Mouse (Mus musculus) c-Kit-positive CD71-negative TER-119-negative erythroid progenitor cells, embryonic 14.5 days (primary cell): ENCODE results near the gene Ttyh1.

ENCODE experiments used
- DNase-seq: peaks from one replicate; pipeline ENCODE4 v3.0.0-alpha.2; 2013; ENCODE audit warnings: low read depth

Gene Ttyh1

DNA sequence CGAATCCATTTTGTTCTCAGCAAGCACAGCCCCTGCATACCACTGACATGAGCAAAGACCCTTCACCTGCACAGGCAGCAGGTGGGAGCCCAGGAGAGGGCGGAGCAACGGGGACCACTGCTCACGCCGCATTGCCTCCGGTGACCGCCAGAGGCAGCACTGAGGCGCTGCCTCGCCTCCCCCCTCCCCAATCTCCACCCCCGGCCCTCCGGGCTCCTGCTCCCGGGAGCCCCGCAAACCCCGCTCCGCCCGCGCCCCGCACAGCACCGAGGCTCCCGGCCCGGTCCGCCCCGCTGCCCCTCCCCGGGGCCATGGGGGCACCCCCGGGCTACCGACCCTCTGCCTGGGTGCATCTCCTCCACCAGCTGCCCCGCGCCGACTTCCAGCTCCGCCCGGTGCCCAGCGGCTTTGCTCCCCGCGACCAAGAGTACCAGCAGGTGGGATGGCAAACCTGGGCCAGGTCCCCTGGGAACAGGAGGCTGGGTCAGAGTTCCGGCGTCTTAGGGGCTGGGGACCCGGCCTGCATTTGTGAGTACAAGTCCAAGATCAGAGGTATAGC is at the start of gene Ttyh1:
TSS of gene Ttyh1 (plus strand) at position 65 of the 559 bp plus-strand sequence.
- no peak for DNase-seq

DNA sequence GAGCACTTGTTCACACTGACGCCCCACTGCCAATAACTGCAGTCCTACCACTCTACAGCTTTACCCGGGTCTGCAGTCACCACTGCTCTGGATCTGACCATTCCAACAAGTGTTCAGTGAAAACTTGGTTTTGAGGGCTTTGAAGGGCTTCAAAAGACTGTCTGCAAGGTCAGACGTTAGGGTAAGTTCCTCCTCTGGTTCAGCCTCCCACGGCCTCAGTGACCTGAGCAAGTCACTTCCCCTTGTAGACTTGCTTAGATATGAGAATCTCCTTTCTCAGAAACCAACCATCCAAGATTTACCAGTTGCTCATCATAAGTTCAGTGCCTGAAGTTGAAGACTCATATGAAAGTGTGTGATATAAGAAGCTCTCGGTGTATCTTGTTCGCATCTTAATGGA is 48.1 kb upstream of the Ttyh1 start:
- no peak for DNase-seq

DNA sequence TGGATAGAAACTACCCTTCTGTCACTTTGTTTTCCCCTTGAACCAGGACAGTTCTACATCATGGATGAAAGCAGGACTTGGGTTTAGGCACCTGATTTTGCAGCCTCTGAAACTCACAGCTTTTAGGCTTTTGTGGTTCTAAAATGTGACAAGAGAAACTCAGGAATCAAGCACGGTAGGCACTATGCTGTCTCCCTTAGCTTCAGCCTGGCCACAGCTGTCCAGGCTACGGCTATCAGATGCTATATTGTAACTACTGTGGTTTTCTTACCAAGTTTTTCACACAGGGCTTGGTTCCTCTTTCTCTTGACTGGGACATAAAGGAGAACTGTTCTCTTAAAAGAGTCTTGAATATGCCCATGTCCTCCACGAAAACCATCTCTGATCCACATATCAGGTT is 46.1 kb upstream of the Ttyh1 start:
- no peak for DNase-seq

DNA sequence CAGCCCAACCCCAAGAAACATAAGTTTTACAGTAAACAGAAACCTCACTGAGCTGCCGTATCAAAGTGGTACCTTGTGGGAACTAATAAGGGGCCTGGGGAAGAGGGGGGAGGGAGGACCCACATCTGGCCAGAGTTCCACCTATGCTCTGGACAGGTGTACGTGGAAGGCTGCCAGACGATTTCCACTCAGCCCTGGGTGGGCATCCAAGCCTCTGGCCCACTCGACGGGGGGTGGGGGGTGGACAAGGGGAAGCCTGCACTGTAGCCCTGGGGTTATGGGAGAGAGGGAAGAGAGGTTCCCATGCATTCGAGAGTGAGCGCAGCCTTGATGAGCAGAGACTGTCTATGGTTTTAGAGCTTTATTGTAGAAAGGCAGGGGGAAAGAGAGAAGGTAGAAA is 39.7 kb upstream of the Ttyh1 start:
- DNase-seq, result no peak

DNA sequence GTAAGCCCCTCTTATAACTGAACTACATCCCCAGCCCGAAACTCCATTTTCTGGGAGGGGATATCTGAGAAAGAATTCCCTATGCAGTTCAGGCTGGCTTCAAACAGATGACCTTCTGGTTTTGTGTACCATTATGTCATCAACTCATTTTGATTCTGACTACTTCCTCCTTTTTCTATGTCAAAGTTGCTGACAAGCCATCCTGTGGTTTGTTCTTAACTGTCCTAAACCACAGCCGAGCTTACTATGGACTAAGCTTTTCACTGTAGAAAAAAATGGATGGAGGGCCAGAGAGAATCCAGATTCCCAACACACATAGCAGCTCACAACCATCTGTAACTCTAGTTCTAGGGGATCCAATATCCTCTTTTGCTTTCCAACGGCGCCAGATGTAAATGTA is 38.7 kb upstream of the Ttyh1 start:
- DNase-seq, result no peak

DNA sequence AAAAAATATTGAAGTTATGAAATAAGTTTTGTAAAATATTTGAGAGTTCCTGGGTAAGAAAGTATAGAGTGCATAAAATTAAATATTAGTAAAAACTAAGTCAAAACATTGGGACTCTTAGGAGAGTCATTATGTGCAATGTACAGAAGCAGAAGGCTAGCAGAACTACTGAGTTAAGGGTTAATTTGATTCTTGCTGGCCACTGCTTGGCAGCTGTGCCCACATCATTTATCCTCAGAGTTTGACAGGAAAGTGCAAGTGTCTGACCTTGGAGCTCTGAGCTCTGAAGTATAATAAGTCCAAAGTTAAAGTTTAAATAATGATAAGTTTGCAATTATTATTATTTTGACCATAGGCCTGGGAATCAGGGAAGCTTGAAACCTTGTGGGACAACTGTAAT is 37.5 kb upstream of the Ttyh1 start:
- DNase-seq, result no peak

DNA sequence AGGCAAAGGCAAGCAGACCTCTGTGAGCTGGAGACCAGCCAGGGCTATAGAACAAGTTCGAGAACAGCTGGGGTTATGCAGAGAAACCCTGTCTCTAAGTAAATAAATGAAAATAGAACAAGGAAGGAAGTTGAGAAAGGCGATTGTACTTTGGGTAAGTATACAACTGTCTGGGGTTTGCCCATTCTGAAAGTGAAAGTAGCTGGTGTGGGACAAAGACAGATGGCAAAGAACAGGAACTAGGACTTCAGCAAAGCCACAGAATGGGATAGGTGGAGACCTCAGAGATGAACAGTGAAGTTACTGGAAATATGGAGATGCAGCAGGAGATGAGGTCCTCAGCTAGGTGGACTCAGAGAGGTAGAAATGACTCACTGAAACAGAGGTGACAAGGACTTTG is 36.4 kb upstream of the Ttyh1 start:
- peak; percentile 69 for DNase-seq

DNA sequence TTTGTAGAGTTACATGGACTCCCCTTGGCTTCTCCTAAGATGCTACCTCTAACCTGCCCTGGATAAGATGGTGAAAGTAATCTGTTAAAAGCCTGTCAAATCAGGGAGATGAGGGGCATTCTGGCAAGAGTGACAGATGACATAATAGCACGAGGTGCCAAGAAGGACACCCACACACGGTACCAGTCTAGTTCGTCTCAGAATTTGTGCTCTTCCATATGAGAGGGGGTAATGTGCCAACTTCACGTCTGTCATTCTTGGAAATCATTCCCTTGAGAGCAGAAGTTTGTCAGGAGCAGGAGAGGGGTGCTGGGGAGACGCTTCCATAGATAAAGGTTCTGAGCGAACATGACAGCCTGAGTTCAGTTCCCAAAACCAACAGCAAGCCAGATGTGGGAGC is 35.0 kb upstream of the Ttyh1 start:
- DNase-seq, result no peak

DNA sequence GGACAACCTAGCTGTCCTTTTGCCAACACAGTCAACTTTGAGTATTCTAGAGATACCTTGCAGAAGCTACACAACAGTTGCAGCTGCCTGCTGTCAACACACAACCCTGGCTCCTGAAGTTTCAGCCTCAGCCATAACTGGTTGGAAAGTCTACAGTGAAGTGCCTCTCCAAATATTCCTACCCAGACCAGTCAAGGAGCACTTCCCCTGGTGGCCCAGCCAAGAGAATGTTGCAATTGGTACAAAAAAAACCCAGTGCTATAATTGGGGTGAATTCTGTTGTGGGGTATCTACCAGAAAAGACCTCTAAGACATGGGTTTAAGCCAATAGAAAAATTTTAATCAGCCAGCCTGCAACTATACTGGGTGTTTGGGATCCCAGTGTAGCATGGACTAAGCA is 33.6 kb upstream of the Ttyh1 start:
- DNase-seq, result no peak

DNA sequence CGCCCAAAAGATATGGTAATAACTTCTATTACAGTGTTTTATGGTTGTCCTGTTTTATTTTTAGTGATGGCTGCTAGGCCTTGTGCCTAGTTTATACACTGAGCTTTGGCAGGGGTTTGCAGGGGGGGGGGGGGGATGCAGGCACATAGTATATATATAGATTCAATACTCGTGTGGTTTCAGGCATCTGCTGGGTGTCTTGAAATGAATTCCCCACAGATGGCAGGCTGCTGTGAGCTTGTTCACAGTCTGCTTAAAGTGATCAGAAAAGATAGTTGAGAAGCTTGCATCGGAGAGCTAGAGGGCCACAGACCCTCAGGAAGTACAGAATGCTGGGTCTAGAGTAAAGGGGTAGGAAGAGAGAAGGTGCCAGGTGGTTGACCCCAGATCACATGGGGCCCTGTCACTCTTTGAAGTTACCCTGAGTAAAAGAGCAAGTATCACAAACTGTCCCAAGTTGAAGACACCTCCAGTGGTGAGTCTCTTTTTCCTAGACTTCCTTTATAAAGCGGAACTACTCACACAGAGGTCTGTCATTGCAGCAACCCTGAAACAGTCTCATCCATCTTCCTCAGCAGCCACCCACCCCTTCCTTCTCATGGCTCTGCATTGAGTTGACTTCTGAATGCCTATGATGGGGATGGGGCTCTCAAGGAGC is 31.8 kb upstream of the Ttyh1 start:
- DNase-seq, result no peak

DNA sequence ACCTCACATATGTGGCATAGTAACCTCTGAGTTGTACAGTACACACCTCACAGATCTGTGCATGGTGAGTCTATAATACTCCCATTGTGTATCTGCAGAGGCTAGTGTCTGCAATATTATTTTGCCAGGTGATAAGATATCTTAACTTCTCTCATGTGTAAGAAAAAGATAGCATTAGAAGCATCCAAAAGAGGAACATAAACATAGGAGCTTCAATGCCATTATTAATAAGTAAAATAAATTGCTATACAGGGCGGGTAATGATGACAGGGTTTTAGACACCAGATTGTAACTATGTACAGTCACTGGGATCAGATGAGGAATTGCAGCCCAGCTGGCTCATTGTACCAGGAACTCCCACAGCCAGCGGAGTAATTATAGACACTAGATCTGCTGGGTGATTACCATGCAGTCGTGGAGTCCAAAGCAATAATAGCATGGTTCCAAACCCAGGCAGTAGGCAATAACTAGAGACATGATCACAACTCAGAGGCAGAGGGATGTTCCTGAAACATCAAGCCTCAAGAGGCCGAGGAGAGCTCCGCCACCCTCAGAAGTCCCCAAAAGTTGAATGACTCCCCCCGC is 31.2 kb upstream of the Ttyh1 start:
- no peak for DNase-seq

DNA sequence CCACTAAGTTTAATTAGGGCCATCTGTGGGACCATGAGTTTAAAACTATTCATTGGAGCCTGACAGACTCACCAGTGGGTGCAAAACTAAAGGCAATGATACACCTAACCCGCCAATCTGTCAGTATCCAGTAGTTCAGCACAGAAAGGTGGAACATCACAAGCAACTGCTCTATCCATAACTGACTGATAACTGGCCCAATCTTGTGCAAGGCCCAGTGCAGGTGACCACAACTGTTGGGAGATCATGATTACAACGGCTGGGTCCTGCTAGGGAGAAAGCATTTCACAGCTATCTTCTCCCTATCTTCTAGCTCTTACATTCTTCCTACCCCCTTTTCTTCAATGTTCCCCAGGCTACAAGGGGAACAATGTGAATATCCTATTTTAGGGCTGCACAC is 30.5 kb upstream of the Ttyh1 start:
- no peak for DNase-seq

DNA sequence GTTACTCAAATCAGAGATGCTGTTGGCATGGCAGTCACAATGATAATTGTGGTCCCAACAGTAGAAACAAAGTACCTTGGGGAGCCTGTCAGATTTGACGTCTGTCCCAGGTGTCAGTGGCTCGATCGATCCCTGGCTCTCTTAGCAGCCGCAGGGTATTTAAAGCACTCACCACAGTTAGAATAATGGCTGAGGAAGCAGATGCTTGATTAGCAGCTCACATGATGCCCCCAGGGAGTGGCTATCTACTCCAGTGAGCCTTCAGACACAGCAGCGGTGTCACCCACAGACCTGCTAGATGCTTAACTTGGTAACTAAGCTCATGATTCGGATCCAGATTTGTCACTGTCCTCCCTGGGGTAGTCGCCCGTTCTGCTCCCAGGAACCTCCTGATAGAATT is 28.0 kb upstream of the Ttyh1 start:
- DNase-seq, result no peak

DNA sequence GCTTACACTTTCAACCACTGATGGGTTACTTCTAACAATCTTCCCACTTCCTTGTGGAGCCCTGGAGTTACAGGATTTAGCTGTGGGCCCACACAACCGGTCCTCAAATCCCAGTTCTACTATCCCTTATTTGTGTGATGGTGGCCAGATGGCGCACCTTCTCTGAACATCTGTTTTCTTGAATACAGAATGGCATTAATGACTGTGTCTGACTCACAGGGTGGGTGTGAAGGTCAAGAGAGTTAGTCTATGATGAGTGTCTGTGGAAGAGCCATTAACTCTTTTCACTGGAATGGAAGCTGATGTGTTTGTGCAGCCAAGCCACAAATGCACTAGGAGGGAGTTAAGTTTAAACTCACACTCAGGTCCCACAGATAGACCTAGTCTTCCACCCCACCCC is 20.9 kb upstream of the Ttyh1 start:
- no peak for DNase-seq

DNA sequence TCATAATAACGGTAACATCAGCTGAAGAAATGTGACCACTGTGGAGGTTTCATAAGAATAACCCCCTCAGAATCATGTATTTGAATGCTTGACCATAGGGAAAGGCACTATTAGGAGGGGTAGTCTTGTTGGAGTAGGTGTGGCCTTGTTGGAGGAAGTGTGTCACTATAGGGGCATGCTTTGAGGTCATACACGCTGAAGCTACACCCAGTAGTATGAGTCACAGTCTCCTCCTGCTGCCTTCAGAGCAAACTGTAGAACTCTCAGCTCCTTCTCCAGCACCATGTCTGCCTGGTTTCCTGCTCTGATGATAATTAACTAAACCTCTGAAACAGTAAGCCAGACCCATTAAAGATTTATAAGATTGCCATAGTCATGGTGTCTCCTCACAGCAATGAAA is 20.4 kb upstream of the Ttyh1 start:
- DNase-seq, result no peak

DNA sequence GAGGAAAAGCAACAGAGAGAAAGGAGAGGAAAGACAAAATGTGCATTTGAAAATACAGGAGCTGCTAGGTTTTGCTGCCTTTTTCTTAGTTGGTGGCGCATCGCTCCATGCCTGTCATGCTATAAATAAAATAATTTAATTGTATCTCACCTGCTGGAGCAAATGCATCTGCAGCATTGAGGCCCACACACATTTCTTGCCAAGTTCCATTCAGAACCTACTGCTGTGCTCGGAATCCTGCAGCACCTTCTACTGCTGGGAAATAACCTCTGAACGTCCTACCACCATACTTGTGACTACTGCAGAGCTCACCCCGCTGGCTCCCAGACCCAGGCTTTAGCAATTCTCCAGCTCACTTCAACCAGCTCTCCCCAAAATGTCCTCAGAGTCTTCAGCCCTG is 18.1 kb upstream of the Ttyh1 start:
- DNase-seq, result no peak

DNA sequence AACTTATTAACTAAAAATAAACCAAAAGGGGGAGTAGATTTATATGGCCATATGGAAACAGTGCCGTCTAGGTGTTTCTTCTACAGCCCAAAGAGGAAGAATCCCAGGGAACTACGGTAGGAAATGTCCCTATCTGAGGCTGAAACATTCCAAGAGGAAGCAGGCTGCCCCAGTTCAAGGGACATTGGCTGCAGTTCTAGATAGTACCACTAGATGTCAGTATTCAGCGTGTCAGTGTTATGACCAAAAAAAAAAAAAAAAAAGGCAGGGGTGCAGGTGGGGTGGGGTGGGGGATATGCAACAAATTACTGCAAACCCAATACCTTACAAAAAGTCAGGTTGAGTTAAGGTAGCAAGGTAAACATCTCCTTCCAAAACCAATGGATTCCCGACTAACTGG is 15.8 kb upstream of the Ttyh1 start:
- no peak for DNase-seq

DNA sequence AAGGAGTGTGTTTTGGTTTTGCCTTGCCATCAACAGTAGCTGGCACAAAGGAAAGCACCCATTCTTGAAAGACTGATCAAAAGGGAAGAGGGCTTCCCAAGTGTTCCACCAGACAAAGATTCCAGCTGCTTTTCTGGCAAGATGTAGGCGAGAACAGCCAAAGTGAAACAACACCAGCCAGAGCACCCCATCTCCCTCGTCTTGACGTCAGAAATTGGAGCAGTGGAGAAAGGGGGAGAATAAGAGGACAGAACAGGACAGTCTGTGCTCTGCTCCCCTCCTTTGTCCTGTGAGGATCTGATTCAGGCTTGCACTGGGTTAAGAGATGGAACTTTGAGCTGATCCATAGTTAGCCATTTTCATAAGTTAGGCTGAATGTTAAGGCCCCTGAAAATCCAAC is 7.4 kb upstream of the Ttyh1 start:
- no peak for DNase-seq

DNA sequence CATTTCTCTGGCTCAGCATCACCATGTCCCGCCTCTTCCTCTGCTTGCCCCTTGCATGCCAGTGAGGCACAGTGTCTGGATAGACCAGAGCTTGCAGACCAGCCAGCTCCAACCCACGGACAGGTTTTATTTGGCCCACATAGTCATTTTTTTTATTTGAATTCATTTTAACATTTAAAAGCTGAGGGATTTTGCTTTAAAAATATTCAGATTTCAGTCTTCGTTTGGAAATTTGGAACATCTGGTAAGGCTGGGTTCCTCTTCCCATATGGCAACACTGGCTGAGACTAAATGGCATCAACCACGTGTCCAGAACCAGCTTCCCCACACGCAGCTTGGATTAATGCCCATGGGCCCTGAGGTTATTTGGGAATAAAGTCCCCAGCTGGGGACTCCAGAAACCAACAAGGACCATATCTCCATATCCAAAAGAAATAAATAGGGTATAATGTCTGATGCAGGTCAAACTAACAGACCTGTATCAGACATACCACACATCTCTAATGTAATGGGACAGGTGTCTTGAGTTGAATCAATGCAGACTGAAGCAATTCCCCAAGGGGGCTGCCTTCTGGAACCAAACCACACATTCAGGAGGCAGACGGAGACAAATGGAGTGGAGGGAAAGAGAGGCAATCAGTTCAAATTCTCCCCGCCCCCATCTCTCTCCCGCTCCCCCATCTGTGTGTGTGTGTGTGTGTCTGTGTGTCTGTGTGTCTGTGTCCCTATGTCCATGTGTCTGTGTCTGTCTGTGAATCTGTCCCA is 2.0 kb upstream of the Ttyh1 start:
- no peak for DNase-seq

DNA sequence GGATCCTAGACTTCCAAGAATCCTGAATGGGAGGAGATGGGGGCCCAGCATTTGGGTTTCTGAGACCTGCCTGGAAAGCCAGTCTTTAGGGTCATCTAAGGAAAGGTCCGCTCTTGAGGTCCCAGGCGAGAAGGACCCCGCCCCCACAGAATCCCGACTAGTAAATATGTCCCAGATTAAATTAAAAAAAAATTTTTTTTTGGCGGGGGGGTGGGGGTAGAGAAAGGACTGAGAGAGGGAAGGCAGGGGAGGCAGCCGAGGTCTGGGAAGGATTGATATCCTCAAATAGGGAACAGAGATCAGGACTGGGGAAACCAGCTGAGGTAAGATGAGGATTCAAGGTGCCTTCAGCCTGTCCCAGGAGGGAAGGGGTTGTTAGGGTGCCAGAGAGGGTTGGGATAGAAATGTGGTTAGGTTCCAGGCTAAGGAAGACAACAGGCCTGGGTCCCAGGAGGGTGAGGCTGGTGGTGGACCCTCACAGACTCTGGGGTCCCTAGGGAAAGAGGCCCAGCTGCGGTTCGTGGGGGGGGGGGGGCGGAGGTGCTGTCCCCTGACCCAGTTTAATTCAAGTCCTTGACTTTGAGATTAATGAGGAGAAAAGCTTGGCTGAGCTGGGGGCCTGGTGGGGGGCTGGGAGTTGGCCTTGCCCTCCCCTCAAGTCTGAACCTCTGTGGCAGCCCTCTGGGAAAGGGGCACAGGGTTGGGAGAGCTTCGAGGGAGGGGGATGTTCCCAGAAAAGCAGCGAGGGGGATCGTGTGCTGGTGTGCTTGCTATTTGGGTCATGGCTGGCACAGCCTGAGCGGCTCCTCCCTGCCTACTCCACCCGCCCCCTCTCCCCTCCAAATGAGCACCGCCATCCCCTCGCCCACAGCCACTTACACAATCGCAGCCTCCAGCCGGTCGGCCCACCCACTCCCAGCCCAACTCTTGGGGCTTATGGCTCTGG is 1.0 kb downstream of the Ttyh1 start:
- no peak for DNase-seq

DNA sequence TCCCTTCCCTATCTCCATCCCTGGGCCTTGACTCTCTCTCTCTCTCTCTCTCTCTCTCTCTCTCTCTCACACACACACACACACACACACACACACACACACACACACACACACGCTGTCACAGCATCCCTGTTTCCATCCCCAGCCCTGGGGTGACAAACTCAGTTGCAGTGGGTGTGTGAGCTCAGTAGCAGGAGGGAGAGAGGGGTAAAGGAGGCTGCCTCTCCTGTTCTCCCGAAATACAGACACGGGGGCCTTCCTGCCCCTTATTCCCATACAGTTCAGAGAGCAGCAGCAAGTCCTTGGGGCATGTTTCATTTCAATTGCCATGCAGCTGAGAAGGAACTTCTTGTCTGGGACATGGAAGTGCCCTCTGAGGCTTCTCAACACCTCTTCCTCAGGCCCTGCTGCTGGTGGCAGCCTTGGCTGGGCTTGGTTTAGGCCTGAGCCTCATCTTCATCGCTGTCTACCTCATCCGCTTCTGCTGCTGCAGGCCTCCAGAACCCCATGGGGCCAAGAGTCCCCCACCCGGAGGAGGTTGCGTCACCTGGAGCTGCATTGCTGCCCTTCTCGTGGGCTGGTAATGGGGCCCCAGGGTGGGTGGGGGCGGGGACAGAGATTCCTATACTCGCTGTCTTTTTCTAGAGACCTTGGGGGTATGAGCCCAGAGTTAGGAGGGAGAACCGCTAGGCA is 3.0 kb downstream of the Ttyh1 start:
- no peak for DNase-seq

DNA sequence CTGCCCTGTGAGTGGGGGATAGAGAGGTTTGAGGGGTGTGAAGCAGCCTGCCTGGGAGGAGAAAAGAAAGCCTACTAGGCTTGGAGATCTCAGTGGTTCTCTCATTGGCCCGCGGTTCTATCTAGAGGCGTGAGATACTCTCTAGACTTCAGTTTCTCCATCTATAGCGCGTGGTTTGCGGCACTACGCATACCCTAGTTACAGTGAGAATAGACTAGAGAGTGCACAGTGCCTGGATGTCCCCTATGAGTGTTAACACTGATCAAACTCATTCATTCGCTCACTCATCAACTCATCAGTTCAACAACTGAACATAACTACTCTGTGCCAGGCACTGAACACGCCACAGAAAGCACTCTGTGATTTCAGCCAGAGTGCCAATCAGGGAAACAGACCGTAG is 3.6 kb downstream of the Ttyh1 start:
- no peak for DNase-seq
